Comparison of ENCODE assay signal across 8 mouse cellular contexts in genomic region chr5:148443734-148444133, GRCm38 (mm10). TPM values are rescaled to one million over a fixed set of nuclear protein-coding genes. Genes with fewer than 3 reads are reported as not detected.
DNase-seq lines count a peak whose midpoint lies in the region; ATAC-seq and TF ChIP-seq lines count a peak whose summit lies in the region.

No protein-coding gene starts in this region.

- no peak for ATAC-seq in liver, postnatal 0 days
- ATAC-seq in forebrain, embryonic 13.5 days = no peak

- H3K4me2 ChIP-seq in liver, postnatal 0 days (ENCODE audit: low read depth, low read length) = no peak overlapping the region
- H3K4me2 ChIP-seq in forebrain, embryonic 13.5 days = no peak overlapping the region

- H3K9me3 ChIP-seq in liver, postnatal 0 days (ENCODE audit: low read length) = peaks cover 2% of the 10 kb centered on the region; the same call in 1 of the 2 replicates
- 0 out of 2 replicates have a peak, but pooled peaks cover 3% of the 10 kb centered on the region for H3K9me3 ChIP-seq in forebrain, embryonic 13.5 days (replicated peaks)

- H3K27ac ChIP-seq in liver, postnatal 0 days (ENCODE audit: low read depth) = no peak overlapping the region
- no peak overlapping the region for H3K27ac ChIP-seq in forebrain, embryonic 13.5 days

- peak; percentile 10 for DNase-seq in liver
- no peak for DNase-seq in liver, postnatal 0 days
- DNase-seq in forelimb bud, embryonic 11.5 days (ENCODE audit: low read depth, low spot score) = peak; percentile 27
- DNase-seq in heart, postnatal 4 days = peak; percentile 75
- DNase-seq in lung, postnatal 4 days = peak; percentile 26 to 69
- no peak for DNase-seq in thymus, adult 18-20 months
- no peak for DNase-seq in right cerebral cortex, adult 18-20 months

- no peaks in the 10 kb centered on the region for H3K4me1 ChIP-seq in liver, postnatal 0 days (ENCODE audit: insufficient read depth)
- H3K4me1 ChIP-seq in forebrain, embryonic 13.5 days = no peaks in the 10 kb centered on the region

- no peak overlapping the region for H3K9ac ChIP-seq in liver, postnatal 0 days (replicated peaks)
- H3K9ac ChIP-seq in forebrain, embryonic 13.5 days = no peak overlapping the region

- H3K27me3 ChIP-seq in liver, postnatal 0 days (ENCODE audit: insufficient read depth, low read length) = no peaks in the 10 kb centered on the region
- no peaks in the 10 kb centered on the region for H3K27me3 ChIP-seq in forebrain, embryonic 13.5 days

- TF ChIP-seq EP300 in liver, postnatal 0 days (IDR thresholded peaks at IDR 0.05; ENCODE audit: low read depth) = no peak

- no peak overlapping the region for H3K4me3 ChIP-seq in liver, postnatal 0 days (ENCODE audit: low read depth, low read length)
- no peak overlapping the region for H3K4me3 ChIP-seq in forebrain, embryonic 13.5 days

- TF ChIP-seq CTCF in liver, postnatal 0 days (IDR thresholded peaks at IDR 0.05; ENCODE audit: low read depth) = no peak

- 74% methylated on average over 5 of the region's 5 CpGs for WGBS in liver, postnatal 0 days (ENCODE audit: insufficient replicate concordance)
- WGBS in forebrain, embryonic 13.5 days = 83% methylated on average over 5 of the region's 5 CpGs

- H3K36me3 ChIP-seq in liver, postnatal 0 days (replicated peaks; ENCODE audit: insufficient read depth, low read length) = no peaks in the 10 kb centered on the region
- H3K36me3 ChIP-seq in forebrain, embryonic 13.5 days (ENCODE audit: poor library complexity, severe bottlenecking) = no peaks in the 10 kb centered on the region

RNA-seq across cellular contexts. Expression of gene Slc7a1, which starts 44.0 kb away (rescaled TPM):
- 6.4 and 6.5 TPM in 2 replicates for polyA plus RNA-seq in liver, postnatal 0 days (2015; fragmentation: Nextera tagmentation; extraction: Ambion mirVana)
- total RNA-seq in heart, postnatal 4 days (2021) = 10 to 100 TPM; 32.6 to 34.6 TPM
- polyA plus RNA-seq in forebrain, embryonic 13.5 days (2015; fragmentation: Nextera tagmentation; extraction: Ambion mirVana) = 24.4 and 27.2 TPM in 2 replicates

Comparison
In these comparisons a context has a peak if more than half of its experiments do, and no peak if none do; other contexts are left out.
1. DNase-seq: peak in liver (single experiment), forelimb bud, embryonic 11.5 days (single experiment), heart, postnatal 4 days (single experiment) and lung, postnatal 4 days (2 of 2); none in liver, postnatal 0 days (single experiment), thymus, adult 18-20 months (0 of 2) and right cerebral cortex, adult 18-20 months (single experiment).